Mouse (Mus musculus) heart, postnatal 0 days (tissue): ENCODE measurements around the gene Ccdc103. TPM values are rescaled to one million over a fixed set of nuclear protein-coding genes. Genes with fewer than 3 reads are reported as not detected.

ENCODE experiments used
- ATAC-seq: fragments of 200-750 bp; cut with Nextera tagmentation; 2 replicates; pipeline ENCODE4 v1.8.0; 2017; ENCODE audit warnings: low read depth, moderate number of reproducible peaks, moderate library complexity; ENCODE audit not compliant: insufficient read depth
- DNase-seq: peaks from one replicate; pipeline ENCODE4 v3.0.0-alpha.2; 2016; ENCODE audit warnings: low spot score
- H3K27ac ChIP-seq: fragments of 300-500 bp; sonication (generic); 2 replicates; pipeline ENCODE4 v1.5.1; 2014; ENCODE audit warnings: low read depth, mild to moderate bottlenecking
- H3K27me3 ChIP-seq: fragments of 300-500 bp; sonication (generic); 2 replicates; pipeline ENCODE4 v1.6.1; 2014; ENCODE audit warnings: low read length, mixed read lengths; ENCODE audit not compliant: control insufficient read depth, insufficient read depth
- H3K36me3 ChIP-seq: fragments of 300-500 bp; sonication (generic); replicated peaks from 2 replicates; pipeline ENCODE4 v1.6.1; 2014; ENCODE audit warnings: low read length, mixed read lengths; ENCODE audit not compliant: control insufficient read depth, insufficient read depth
- H3K4me1 ChIP-seq: fragments of 300-500 bp; sonication (generic); 2 replicates; pipeline ENCODE4 v1.6.1; 2014; ENCODE audit warnings: antibody characterized with exemption; ENCODE audit not compliant: control insufficient read depth, insufficient read depth
- H3K4me2 ChIP-seq: fragments of 300-500 bp; sonication (generic); 2 replicates; pipeline ENCODE4 v1.6.1; 2014; ENCODE audit warnings: low read depth, mild to moderate bottlenecking, low read length, moderate library complexity
- H3K4me3 ChIP-seq: fragments of 300-500 bp; sonication (generic); 2 replicates; pipeline ENCODE4 v1.5.1; 2014; ENCODE audit warnings: low read depth, low read length
- H3K9ac ChIP-seq: fragments of 300-500 bp; sonication (generic); replicated peaks from 2 replicates; pipeline ENCODE4 v1.6.1; 2014; ENCODE audit warnings: low read depth, low read length, mixed read lengths
- H3K9me3 ChIP-seq: fragments of 300-500 bp; sonication (generic); replicated peaks from 2 replicates; pipeline ENCODE4 v1.6.1; 2016; ENCODE audit warnings: low read length; ENCODE audit not compliant: control insufficient read depth
- CTCF ChIP-seq: IDR thresholded peaks from 2 replicates; pipeline ENCODE4 v1.5.1; 2016; ENCODE audit warnings: antibody characterized with exemption, control low read depth, low read depth
- EP300 ChIP-seq: IDR thresholded peaks from 2 replicates; pipeline ENCODE4 v1.6.1; 2016; ENCODE audit warnings: antibody characterized with exemption, low read depth
- WGBS: fragments of 180-500 bp; shearing (Covaris S2); extraction: QIAGEN DNeasy Blood & Tissue Kit; methylation state at CpG from one replicate; pipeline ENCODE4 v1.1.7; 2014; 5-methylcytosine and 5-hydroxymethylcytosine counted together
- polyA plus RNA-seq: library from polyadenylated mRNA; unstranded; fragments of >200 nt; fragmentation: Nextera tagmentation; extraction: Ambion mirVana; gene quantifications from 2 replicates; pipeline ENCODE4 v1.2.1, GENCODE M21; 2015
- total RNA-seq: library from RNA; depleted of rRNA; stranded (reverse); fragments of >200 nt; gene quantifications from 2 replicates; pipeline ENCODE4 v1.2.3, GENCODE M21; 2014; ENCODE audit warnings: low replicate concordance; rRNA removed

Gene Ccdc103
- total RNA-seq (not detected in 2 replicates), polyA plus RNA-seq (0.66 and 0.75 TPM in 2 replicates)

- WGBS, result under 1% methylated on average over 62 of the region's 62 CpGs
- H3K4me2 ChIP-seq, result peak within 1 kb of the TSS; percentile 91
- peaks cover 21% of the 10 kb centered on the region for H3K36me3 ChIP-seq
Observed at GRCm38 (mm10) chr11:102880585-102881313, at the start of gene Ccdc103, which contains the start of gene Eftud2. Gene Ccdc103 (plus strand): TSS chr11:102881204. Gene Eftud2 (minus strand): TSS chr11:102880985.

GRCm38 (mm10) chr11:102832700-102833297, 48.2 kb upstream of the Ccdc103 start:
- Histone ChIP-seq H3K4me2 (no peak overlapping the region), H3K27ac (peak overlapping the region; percentile 22), H3K4me3 (no peak overlapping the region), H3K9ac (no peak overlapping the region), H3K27me3 (no peaks in the 10 kb centered on the region), H3K4me1 (peaks cover 8% of the 10 kb centered on the region; the same call in 1 of the 2 replicates), H3K9me3 (no peaks in the 10 kb centered on the region), H3K36me3 (peaks cover 6% of the 10 kb centered on the region; the same call in 1 of the 2 replicates)
- no peak for TF ChIP-seq CTCF
- no peak for TF ChIP-seq EP300
- DNase-seq (no peak), ATAC-seq (no peak)
- 63% methylated on average over 18 of the region's 18 CpGs for whole genome bisulfite sequencing

More at GRCm38 (mm10) chr11:102880585-102881313, at the start of gene Ccdc103, which contains the start of gene Eftud2:
- Histone ChIP-seq H3K4me1 (peaks cover 19% of the 10 kb centered on the region), H3K9me3 (no peaks in the 10 kb centered on the region), H3K4me3 (peak within 1 kb of the TSS; percentile 69), H3K9ac (peak within 1 kb of the TSS; percentile 78), H3K27ac (peak within 1 kb of the TSS; percentile 85), H3K27me3 (no peaks in the 10 kb centered on the region)
- peak; percentile 85 for DNase-seq
- TF ChIP-seq CTCF, result no peak
- TF ChIP-seq EP300, result peak; percentile 99
- ATAC-seq, result peak; percentile 84

GRCm38 (mm10) chr11:102834219-102834618, 46.8 kb upstream of the Ccdc103 start:
- no peaks in the 10 kb centered on the region for H3K9me3 ChIP-seq
- no peaks in the 10 kb centered on the region for H3K27me3 ChIP-seq
- H3K4me3 ChIP-seq, result no peak overlapping the region
- H3K4me1 ChIP-seq, result peaks cover 8% of the 10 kb centered on the region; the same call in 1 of the 2 replicates
- peak; percentile 10 for DNase-seq
- no peak overlapping the region for H3K4me2 ChIP-seq
- 81% methylated on average over 10 of the region's 10 CpGs for WGBS
- TF ChIP-seq EP300, result no peak
- H3K9ac ChIP-seq, result no peak overlapping the region
- peaks cover 20% of the 10 kb centered on the region; the same call in 1 of the 2 replicates for H3K36me3 ChIP-seq
- peak overlapping the region; percentile 37; the same call in 1 of the 2 replicates for H3K27ac ChIP-seq
- ATAC-seq, result peak; percentile 24; the same call in 1 of the 2 replicates

GRCm38 (mm10) chr11:102835549-102835948, 45.5 kb upstream of the Ccdc103 start, which contains the start of gene Higd1b:
Gene Higd1b (plus strand): TSS chr11:102835849.
- no peaks in the 10 kb centered on the region for H3K9me3 ChIP-seq
- H3K4me1 ChIP-seq, result peaks cover 8% of the 10 kb centered on the region; the same call in 1 of the 2 replicates
- DNase-seq (no peak), ATAC-seq (no peak)
- peaks cover 33% of the 10 kb centered on the region for H3K36me3 ChIP-seq
- TF ChIP-seq EP300 (no peak), CTCF (no peak)
- no peak within 1 kb of the TSS for H3K9ac ChIP-seq
- peak within 1 kb of the TSS; percentile 9; the same call in 1 of the 2 replicates for H3K27ac ChIP-seq
- no peak within 1 kb of the TSS for H3K4me2 ChIP-seq
- 72% methylated on average over 4 of the region's 4 CpGs for WGBS
- no peak within 1 kb of the TSS for H3K4me3 ChIP-seq
- H3K27me3 ChIP-seq, result no peaks in the 10 kb centered on the region

- TF ChIP-seq EP300, result no peak
- TF ChIP-seq CTCF, result no peak
- Histone ChIP-seq H3K4me2 (no peak overlapping the region), H3K9me3 (no peaks in the 10 kb centered on the region), H3K9ac (no peak overlapping the region), H3K4me1 (peaks cover 4% of the 10 kb centered on the region; the same call in 1 of the 2 replicates), H3K36me3 (peaks cover 38% of the 10 kb centered on the region), H3K27me3 (no peaks in the 10 kb centered on the region), H3K4me3 (no peak overlapping the region), H3K27ac (peak overlapping the region; percentile 9; the same call in 1 of the 2 replicates)
- WGBS, result 69% methylated on average over 9 of the region's 9 CpGs
- ATAC-seq (no peak), DNase-seq (no peak)
Observed at GRCm38 (mm10) chr11:102836146-102836545, 44.9 kb upstream of the Ccdc103 start.
